Mouse (Mus musculus) kidney, embryonic 16.5 days (tissue): ENCODE results near the gene Cybrd1. TPM values are rescaled to one million over a fixed set of nuclear protein-coding genes. Genes with fewer than 3 reads are reported as not detected.

Experiments
- ATAC-seq: fragments of 200-750 bp; cut with Nextera tagmentation; 2 replicates; pipeline ENCODE4 v1.8.0; 2017; ENCODE audit warnings: moderate TSS enrichment; ENCODE audit not compliant: low FRiP score, low TSS enrichment
- H3K27ac ChIP-seq: fragments of 300-500 bp; sonication (generic); 2 replicates; pipeline ENCODE4 v1.5.1; 2014; ENCODE audit warnings: low read length
- H3K27me3 ChIP-seq: fragments of 300-500 bp; sonication (generic); 2 replicates; pipeline ENCODE4 v1.6.1; 2014; ENCODE audit warnings: low read length, control low read depth, mixed read lengths; ENCODE audit not compliant: insufficient read depth
- H3K36me3 ChIP-seq: fragments of 300-500 bp; sonication (generic); 2 replicates; pipeline ENCODE4 v1.6.1; 2014; ENCODE audit warnings: low read length, control low read depth, mixed read lengths; ENCODE audit not compliant: insufficient read depth
- H3K4me1 ChIP-seq: fragments of 300-500 bp; sonication (generic); 2 replicates; pipeline ENCODE4 v1.6.1; 2014; ENCODE audit warnings: low read length, control low read depth, mixed read lengths; ENCODE audit not compliant: insufficient read depth
- H3K4me2 ChIP-seq: fragments of 300-500 bp; sonication (generic); replicated peaks from 2 replicates; pipeline ENCODE4 v1.6.1; 2014; ENCODE audit warnings: low read depth, low read length
- H3K4me3 ChIP-seq: fragments of 300-500 bp; sonication (generic); 2 replicates; pipeline ENCODE4 v1.5.1; 2014; ENCODE audit warnings: mild to moderate bottlenecking, low read length
- H3K9ac ChIP-seq: fragments of 300-500 bp; sonication (generic); replicated peaks from 2 replicates; pipeline ENCODE4 v1.6.1; 2014; ENCODE audit warnings: low read length
- H3K9me3 ChIP-seq: fragments of 300-500 bp; sonication (generic); 2 replicates; pipeline ENCODE4 v1.6.1; 2016; ENCODE audit warnings: low read length, control low read depth
- WGBS: fragments of 180-500 bp; shearing (Covaris S2); extraction: QIAGEN DNeasy Blood & Tissue Kit; methylation state at CpG from one replicate; pipeline ENCODE4 v1.1.7; 2014; 5-methylcytosine and 5-hydroxymethylcytosine counted together
- polyA plus RNA-seq: library from polyadenylated mRNA; unstranded; fragments of >200 nt; fragmentation: Nextera tagmentation; extraction: Ambion mirVana; gene quantifications from 2 replicates; pipeline ENCODE4 v1.2.1, GENCODE M21; 2015

Cybrd1 gene
- polyA plus RNA-seq, 1 experiment from 2014 or later, result 1.5 TPM

GRCm38 (mm10) chr2:71121406-71121805 is 3.7 kb downstream of the Cybrd1 start:
- 53% methylated on average over 5 of the region's 5 CpGs for WGBS
- H3K27ac ChIP-seq, result no peak overlapping the region
- no peak overlapping the region for H3K4me3 ChIP-seq
- ATAC-seq, result no peak
- H3K27me3 ChIP-seq, result peaks cover 15% of the 10 kb centered on the region
- H3K36me3 ChIP-seq, result no peaks in the 10 kb centered on the region
- H3K4me2 ChIP-seq, result no peak overlapping the region
- no peaks in the 10 kb centered on the region for H3K9me3 ChIP-seq
- peaks cover 13% of the 10 kb centered on the region for H3K4me1 ChIP-seq
- no peak overlapping the region for H3K9ac ChIP-seq

DNA sequence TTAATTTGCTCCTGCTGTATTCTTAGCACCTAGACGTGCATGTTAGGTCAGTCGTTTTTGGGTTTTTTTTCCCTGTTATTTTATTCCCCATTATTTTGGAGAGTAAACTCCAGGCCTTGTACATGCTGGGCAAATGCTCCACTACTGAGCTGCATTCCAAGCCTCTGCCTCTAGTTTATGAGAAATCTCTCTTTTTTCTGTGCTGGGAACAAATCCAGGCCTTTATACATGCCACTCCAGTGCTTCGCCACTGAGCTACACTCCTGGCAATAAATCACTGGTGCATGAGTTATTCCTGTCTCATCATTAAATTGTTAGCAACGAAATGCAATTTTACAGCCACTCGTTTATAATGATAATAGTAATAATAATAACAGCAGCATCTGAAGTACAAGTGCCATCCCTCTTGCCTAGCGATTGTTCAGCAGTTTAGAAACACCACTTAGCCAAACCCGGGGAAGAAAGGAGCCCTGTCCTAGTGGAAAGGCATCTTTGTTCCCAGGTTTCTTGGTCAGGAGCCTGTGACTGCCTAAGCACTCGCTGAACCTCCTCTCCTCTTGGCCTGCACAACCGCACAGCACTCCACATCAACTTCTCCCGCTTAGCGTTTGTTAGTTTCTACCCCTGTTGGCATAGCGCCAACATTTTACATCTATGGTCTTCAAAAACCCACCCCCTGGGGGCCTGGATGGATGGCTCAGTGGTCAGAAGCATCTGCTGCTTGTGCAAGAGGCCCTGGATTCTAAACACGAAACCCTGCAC is 4.7 kb downstream of the Cybrd1 start:
- Histone ChIP-seq H3K4me3 (no peak overlapping the region), H3K9me3 (no peaks in the 10 kb centered on the region), H3K27ac (no peak overlapping the region), H3K36me3 (no peaks in the 10 kb centered on the region), H3K4me1 (peaks cover 13% of the 10 kb centered on the region), H3K9ac (no peak overlapping the region), H3K4me2 (no peak overlapping the region), H3K27me3 (peaks cover 11% of the 10 kb centered on the region)
- ATAC-seq, result no peak
- WGBS, result 68% methylated on average over 13 of the region's 13 CpGs

- no peak for ATAC-seq
- Histone ChIP-seq H3K9me3 (no peaks in the 10 kb centered on the region), H3K9ac (no peak overlapping the region), H3K27ac (no peak overlapping the region), H3K4me2 (no peak overlapping the region), H3K4me1 (peaks cover 4% of the 10 kb centered on the region), H3K4me3 (no peak overlapping the region), H3K36me3 (no peaks in the 10 kb centered on the region), H3K27me3 (peaks cover 9% of the 10 kb centered on the region; the same call in 1 of the 2 replicates)
- WGBS, result 56% methylated on average over 2 of the region's 2 CpGs
Measured at GRCm38 (mm10) chr2:71123591-71123990, 5.9 kb downstream of the Cybrd1 start.

- no peak overlapping the region for H3K27ac ChIP-seq
- WGBS, result 65% methylated on average over 10 of the region's 10 CpGs
Measured at GRCm38 (mm10) chr2:71127779-71128534, 10.2 kb downstream of the Cybrd1 start.

DNA sequence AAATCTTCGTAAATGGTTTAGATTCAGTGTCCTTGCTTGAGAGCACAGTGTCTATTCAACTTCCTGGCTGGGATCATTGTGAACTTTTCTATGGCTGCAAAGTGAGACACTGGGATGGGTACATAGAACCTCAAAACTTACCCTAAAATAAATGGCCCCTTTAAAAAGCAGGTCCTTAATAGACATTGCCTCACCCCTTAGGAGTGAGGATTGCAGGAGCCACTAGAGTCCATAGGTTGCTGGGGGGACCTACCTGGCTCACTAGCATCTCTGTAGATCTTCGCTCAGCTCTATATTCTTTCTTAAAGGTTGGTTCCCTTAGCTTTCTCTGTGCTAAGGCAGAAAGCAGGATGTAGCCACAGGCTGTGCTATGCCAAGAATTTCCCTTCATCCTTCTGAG is 12.6 kb downstream of the Cybrd1 start:
- H3K36me3 ChIP-seq, result no peaks in the 10 kb centered on the region
- H3K9me3 ChIP-seq, result no peaks in the 10 kb centered on the region
- ATAC-seq, result no peak
- no peaks in the 10 kb centered on the region for H3K4me1 ChIP-seq
- no peak overlapping the region for H3K4me2 ChIP-seq
- no peak overlapping the region for H3K9ac ChIP-seq
- no peak overlapping the region for H3K27ac ChIP-seq
- H3K27me3 ChIP-seq, result no peaks in the 10 kb centered on the region
- 78% methylated on average over 2 of the region's 2 CpGs for WGBS
- H3K4me3 ChIP-seq, result no peak overlapping the region

More at GRCm38 (mm10) chr2:71127779-71128534, 10.2 kb downstream of the Cybrd1 start:
- Histone ChIP-seq H3K9me3 (no peaks in the 10 kb centered on the region), H3K9ac (no peak overlapping the region), H3K4me2 (no peak overlapping the region), H3K27me3 (no peaks in the 10 kb centered on the region), H3K4me3 (no peak overlapping the region), H3K36me3 (no peaks in the 10 kb centered on the region), H3K4me1 (peaks cover 3% of the 10 kb centered on the region; the same call in 1 of the 2 replicates)
- ATAC-seq, result no peak

DNA sequence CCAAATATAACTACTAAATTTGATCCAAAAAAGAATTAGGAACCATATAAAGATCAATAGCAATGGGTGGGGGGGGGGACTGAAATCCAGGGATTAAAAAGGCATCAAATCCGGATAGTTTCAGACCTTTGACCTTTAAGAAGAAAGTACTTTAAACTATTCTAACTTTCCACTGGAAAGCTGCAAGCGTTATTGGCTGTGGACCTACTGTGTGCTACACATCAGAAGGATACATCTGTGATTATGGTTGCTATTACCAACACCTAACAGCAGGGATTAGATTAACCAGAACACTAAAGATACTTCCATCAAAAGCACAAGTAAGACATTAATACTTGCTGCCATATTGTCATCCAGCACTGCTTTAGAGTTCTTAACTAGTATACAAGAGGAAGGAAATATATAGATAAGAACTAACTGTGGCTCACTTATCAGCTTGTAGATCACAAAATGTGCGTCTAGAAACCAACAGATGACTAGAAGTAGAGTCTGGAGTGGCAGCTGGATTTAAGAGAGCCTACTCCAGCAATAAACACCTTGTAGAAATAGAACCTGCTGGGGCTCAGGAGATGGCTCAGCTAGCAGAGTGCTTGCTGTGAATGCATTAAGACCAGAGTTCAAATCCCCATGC is 14.3 kb downstream of the Cybrd1 start:
- Histone ChIP-seq H3K36me3 (no peaks in the 10 kb centered on the region), H3K9ac (no peak overlapping the region), H3K9me3 (no peaks in the 10 kb centered on the region), H3K27me3 (no peaks in the 10 kb centered on the region), H3K4me3 (no peak overlapping the region), H3K4me2 (no peak overlapping the region), H3K27ac (no peak overlapping the region), H3K4me1 (no peaks in the 10 kb centered on the region)
- 77% methylated on average over 3 of the region's 3 CpGs for WGBS
- no peak for ATAC-seq

GRCm38 (mm10) chr2:71134041-71134505 is 16.4 kb downstream of the Cybrd1 start:
- no peak overlapping the region for H3K4me2 ChIP-seq
- ATAC-seq, result no peak
- no peaks in the 10 kb centered on the region for H3K4me1 ChIP-seq
- no peak overlapping the region for H3K4me3 ChIP-seq
- no peak overlapping the region for H3K27ac ChIP-seq
- H3K9ac ChIP-seq, result no peak overlapping the region
- 0 out of 2 replicates have a peak, but pooled peaks cover 2% of the 10 kb centered on the region for H3K9me3 ChIP-seq
- H3K36me3 ChIP-seq, result no peaks in the 10 kb centered on the region
- no peaks in the 10 kb centered on the region for H3K27me3 ChIP-seq
- 86% methylated on average over 9 of the region's 9 CpGs for WGBS

DNA sequence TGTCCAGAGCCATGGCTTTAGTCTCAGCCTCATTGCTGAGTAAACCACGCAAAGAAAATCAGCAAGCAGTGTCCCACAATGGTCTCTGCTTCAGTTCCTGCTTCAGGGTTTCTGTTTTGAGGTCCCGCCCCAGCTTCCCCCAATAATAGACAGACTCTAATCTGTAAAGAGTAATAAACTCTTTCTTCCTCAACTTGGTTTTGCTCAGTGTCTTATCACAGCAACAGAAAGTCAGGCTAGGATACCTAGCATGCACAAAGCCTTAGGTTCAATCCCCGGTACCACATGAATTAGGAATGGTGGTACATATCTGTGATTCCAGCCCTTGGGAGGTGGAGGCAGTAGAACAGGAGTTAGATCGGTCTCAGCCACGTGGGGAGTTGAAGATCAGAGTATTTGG is 17.1 kb downstream of the Cybrd1 start:
- ATAC-seq, result no peak
- 80% methylated on average over 5 of the region's 5 CpGs for WGBS
- no peaks in the 10 kb centered on the region for H3K36me3 ChIP-seq
- no peaks in the 10 kb centered on the region for H3K4me1 ChIP-seq
- H3K4me3 ChIP-seq, result no peak overlapping the region
- H3K4me2 ChIP-seq, result no peak overlapping the region
- H3K27ac ChIP-seq, result no peak overlapping the region
- no peak overlapping the region for H3K9ac ChIP-seq
- 0 out of 2 replicates have a peak, but pooled peaks cover 2% of the 10 kb centered on the region for H3K9me3 ChIP-seq
- no peaks in the 10 kb centered on the region for H3K27me3 ChIP-seq

GRCm38 (mm10) chr2:71140622-71141021 is 22.9 kb downstream of the Cybrd1 start:
- Histone ChIP-seq H3K27ac (no peak overlapping the region), H3K9me3 (0 out of 2 replicates have a peak, but pooled peaks cover 2% of the 10 kb centered on the region), H3K9ac (no peak overlapping the region), H3K4me2 (no peak overlapping the region), H3K27me3 (no peaks in the 10 kb centered on the region), H3K4me3 (no peak overlapping the region), H3K4me1 (peaks cover 1% of the 10 kb centered on the region; the same call in 1 of the 2 replicates), H3K36me3 (no peaks in the 10 kb centered on the region)
- ATAC-seq, result no peak
- 76% methylated on average over 4 of the region's 4 CpGs for WGBS
